Mouse (Mus musculus) neural tube, embryonic 13.5 days (tissue): ENCODE measurements around the gene Mapkapk2. TPM values are rescaled to one million over a fixed set of nuclear protein-coding genes. Genes with fewer than 3 reads are reported as not detected.

ENCODE experiments used
- ATAC-seq: fragments of 200-750 bp; cut with Nextera tagmentation; 2 replicates; pipeline ENCODE4 v1.8.0; 2017; ENCODE audit warnings: low read depth, mild to moderate bottlenecking, moderate TSS enrichment, moderate library complexity
- H3K27ac ChIP-seq: fragments of 300-500 bp; sonication (generic); replicated peaks from 2 replicates; pipeline ENCODE4 v1.5.1; 2015; ENCODE audit warnings: moderate library complexity, mild to moderate bottlenecking, inconsistent platforms
- H3K27me3 ChIP-seq: fragments of 300-500 bp; sonication (generic); 2 replicates; pipeline ENCODE4 v1.6.1; 2015; ENCODE audit warnings: mild to moderate bottlenecking, inconsistent platforms
- H3K36me3 ChIP-seq: fragments of 300-500 bp; sonication (generic); 2 replicates; pipeline ENCODE4 v1.6.1; 2015; ENCODE audit warnings: mild to moderate bottlenecking, inconsistent platforms
- H3K4me1 ChIP-seq: fragments of 300-500 bp; sonication (generic); replicated peaks from 2 replicates; pipeline ENCODE4 v1.6.1; 2015; ENCODE audit warnings: inconsistent platforms
- H3K4me2 ChIP-seq: fragments of 300-500 bp; sonication (generic); 2 replicates; pipeline ENCODE4 v1.6.1; 2015; ENCODE audit warnings: inconsistent platforms, mild to moderate bottlenecking, moderate library complexity
- H3K4me3 ChIP-seq: fragments of 300-500 bp; sonication (generic); 2 replicates; pipeline ENCODE4 v1.5.1; 2015; ENCODE audit warnings: mild to moderate bottlenecking, inconsistent platforms
- H3K9ac ChIP-seq: fragments of 300-500 bp; sonication (generic); 2 replicates; pipeline ENCODE4 v1.6.1; 2015; ENCODE audit warnings: moderate library complexity, mild to moderate bottlenecking, inconsistent platforms
- H3K9me3 ChIP-seq: fragments of 300-500 bp; sonication (generic); 2 replicates; pipeline ENCODE4 v1.6.1; 2016; ENCODE audit warnings: inconsistent platforms
- WGBS: fragments of 180-500 bp; shearing (Covaris S2); methylation state at CpG from one replicate; pipeline ENCODE4 v1.1.7; 2015; 5-methylcytosine and 5-hydroxymethylcytosine counted together
- polyA plus RNA-seq: library from polyadenylated mRNA; unstranded; fragments of >200 nt; fragmentation: Nextera tagmentation; extraction: Ambion mirVana; gene quantifications from 2 replicates; pipeline ENCODE4 v1.2.1, GENCODE M21; 2015

Gene Mapkapk2
- polyA plus RNA-seq, 1 experiment from 2014 or later, result 22.7 TPM

GRCm38 (mm10) chr1:131053656-131054055 is 44.0 kb downstream of the Mapkapk2 start:
- Histone ChIP-seq H3K27me3 (no peaks in the 10 kb centered on the region), H3K27ac (0 out of 2 replicates have a peak overlapping the region, but pooled peaks have one; percentile 46), H3K4me3 (no peak overlapping the region), H3K36me3 (peaks cover 53% of the 10 kb centered on the region), H3K9me3 (no peaks in the 10 kb centered on the region), H3K4me2 (no peak overlapping the region), H3K9ac (no peak overlapping the region), H3K4me1 (peaks cover 31% of the 10 kb centered on the region)
- WGBS, result 48% methylated on average over 4 of the region's 4 CpGs
- no peak; the same call in 1 of the 2 replicates for ATAC-seq

- no peaks in the 10 kb centered on the region for H3K9me3 ChIP-seq
- peaks cover 27% of the 10 kb centered on the region for H3K4me1 ChIP-seq
- 3% methylated on average over 8 of the region's 8 CpGs for WGBS
- H3K27ac ChIP-seq, result peak overlapping the region; percentile 53; the same call in 1 of the 2 replicates
- H3K4me2 ChIP-seq, result no peak overlapping the region
- peak; percentile 83 for ATAC-seq
- peak overlapping the region; percentile 52; the same call in 1 of the 2 replicates for H3K9ac ChIP-seq
- no peaks in the 10 kb centered on the region for H3K27me3 ChIP-seq
- peaks cover 51% of the 10 kb centered on the region for H3K36me3 ChIP-seq
- no peak overlapping the region for H3K4me3 ChIP-seq
Observed at GRCm38 (mm10) chr1:131053239-131053638, 44.4 kb downstream of the Mapkapk2 start.

GRCm38 (mm10) chr1:131051073-131051472 is 46.6 kb downstream of the Mapkapk2 start:
- Histone ChIP-seq H3K4me2 (no peak overlapping the region), H3K4me1 (peaks cover 27% of the 10 kb centered on the region), H3K9ac (no peak overlapping the region), H3K9me3 (no peaks in the 10 kb centered on the region), H3K27me3 (no peaks in the 10 kb centered on the region), H3K27ac (no peak overlapping the region), H3K4me3 (no peak overlapping the region), H3K36me3 (peaks cover 29% of the 10 kb centered on the region)
- WGBS, result 36% methylated on average over 7 of the region's 7 CpGs
- ATAC-seq, result no peak

GRCm38 (mm10) chr1:131050617-131051016 is 47.0 kb downstream of the Mapkapk2 start:
- no peak for ATAC-seq
- peaks cover 25% of the 10 kb centered on the region for H3K36me3 ChIP-seq
- 81% methylated on average over 5 of the region's 5 CpGs for WGBS
- H3K9me3 ChIP-seq, result no peaks in the 10 kb centered on the region
- H3K4me3 ChIP-seq, result no peak overlapping the region
- no peak overlapping the region for H3K9ac ChIP-seq
- no peaks in the 10 kb centered on the region for H3K27me3 ChIP-seq
- peaks cover 27% of the 10 kb centered on the region for H3K4me1 ChIP-seq
- no peak overlapping the region for H3K27ac ChIP-seq
- no peak overlapping the region for H3K4me2 ChIP-seq

GRCm38 (mm10) chr1:131050011-131050410 is 47.6 kb downstream of the Mapkapk2 start:
- Histone ChIP-seq H3K4me1 (peaks cover 27% of the 10 kb centered on the region), H3K27me3 (no peaks in the 10 kb centered on the region), H3K4me2 (no peak overlapping the region), H3K36me3 (peaks cover 19% of the 10 kb centered on the region), H3K27ac (no peak overlapping the region), H3K9ac (no peak overlapping the region), H3K4me3 (no peak overlapping the region), H3K9me3 (no peaks in the 10 kb centered on the region)
- no peak for ATAC-seq
- WGBS, result 89% methylated on average over 5 of the region's 5 CpGs

- Histone ChIP-seq H3K27ac (no peak overlapping the region), H3K27me3 (no peaks in the 10 kb centered on the region), H3K4me1 (peaks cover 27% of the 10 kb centered on the region), H3K36me3 (peaks cover 12% of the 10 kb centered on the region), H3K4me2 (no peak overlapping the region), H3K4me3 (no peak overlapping the region), H3K9me3 (no peaks in the 10 kb centered on the region), H3K9ac (no peak overlapping the region)
- WGBS, result 92% methylated on average over 5 of the region's 5 CpGs
- ATAC-seq, result no peak
Observed at GRCm38 (mm10) chr1:131049361-131049806, 48.2 kb downstream of the Mapkapk2 start.

GRCm38 (mm10) chr1:131048946-131049345 is 48.7 kb downstream of the Mapkapk2 start:
- Histone ChIP-seq H3K36me3 (peaks cover 8% of the 10 kb centered on the region; the same call in 1 of the 2 replicates), H3K4me2 (no peak overlapping the region), H3K27me3 (no peaks in the 10 kb centered on the region), H3K4me1 (peaks cover 27% of the 10 kb centered on the region), H3K4me3 (no peak overlapping the region), H3K9me3 (no peaks in the 10 kb centered on the region), H3K27ac (no peak overlapping the region), H3K9ac (no peak overlapping the region)
- no peak for ATAC-seq
- WGBS, result 90% methylated on average over 8 of the region's 8 CpGs

- Histone ChIP-seq H3K4me1 (peaks cover 21% of the 10 kb centered on the region), H3K36me3 (0 out of 2 replicates have a peak, but pooled peaks cover 5% of the 10 kb centered on the region), H3K4me2 (no peak overlapping the region), H3K9me3 (no peaks in the 10 kb centered on the region), H3K27ac (no peak overlapping the region), H3K27me3 (no peaks in the 10 kb centered on the region), H3K4me3 (no peak overlapping the region), H3K9ac (no peak overlapping the region)
- no peak for ATAC-seq
- 78% methylated on average over 6 of the region's 6 CpGs for WGBS
Observed at GRCm38 (mm10) chr1:131048121-131048863, 49.3 kb downstream of the Mapkapk2 start.

- no peak for ATAC-seq
- WGBS, result 90% methylated on average over 10 of the region's 10 CpGs
Observed at GRCm38 (mm10) chr1:131046607-131047006, 51.0 kb downstream of the Mapkapk2 start.

GRCm38 (mm10) chr1:131045723-131046355 is 51.8 kb downstream of the Mapkapk2 start:
- Histone ChIP-seq H3K27me3 (no peaks in the 10 kb centered on the region), H3K4me1 (peaks cover 2% of the 10 kb centered on the region; the same call in 1 of the 2 replicates), H3K4me3 (no peak overlapping the region), H3K9ac (no peak overlapping the region), H3K9me3 (no peaks in the 10 kb centered on the region), H3K27ac (no peak overlapping the region), H3K4me2 (no peak overlapping the region), H3K36me3 (no peaks in the 10 kb centered on the region)
- WGBS, result 86% methylated on average over 2 of the region's 2 CpGs
- ATAC-seq, result no peak

More at GRCm38 (mm10) chr1:131046607-131047006, 51.0 kb downstream of the Mapkapk2 start:
- Histone ChIP-seq H3K9ac (no peak overlapping the region), H3K27ac (no peak overlapping the region), H3K4me1 (peaks cover 10% of the 10 kb centered on the region), H3K36me3 (no peaks in the 10 kb centered on the region), H3K4me2 (no peak overlapping the region), H3K4me3 (no peak overlapping the region), H3K27me3 (no peaks in the 10 kb centered on the region), H3K9me3 (no peaks in the 10 kb centered on the region)

- no peak overlapping the region for H3K27ac ChIP-seq
- no peak overlapping the region for H3K4me2 ChIP-seq
- WGBS, result 96% methylated on average over 4 of the region's 4 CpGs
- no peaks in the 10 kb centered on the region for H3K27me3 ChIP-seq
- H3K9me3 ChIP-seq, result no peaks in the 10 kb centered on the region
- H3K36me3 ChIP-seq, result no peaks in the 10 kb centered on the region
- ATAC-seq, result no peak
- H3K4me1 ChIP-seq, result no peaks in the 10 kb centered on the region
- no peak overlapping the region for H3K9ac ChIP-seq
- H3K4me3 ChIP-seq, result no peak overlapping the region
Observed at GRCm38 (mm10) chr1:131043636-131044035, 54.0 kb downstream of the Mapkapk2 start.

GRCm38 (mm10) chr1:131042721-131043120 is 54.9 kb downstream of the Mapkapk2 start:
- H3K4me2 ChIP-seq, result no peak overlapping the region
- no peak overlapping the region for H3K27ac ChIP-seq
- H3K9ac ChIP-seq, result no peak overlapping the region
- no peaks in the 10 kb centered on the region for H3K36me3 ChIP-seq
- H3K4me3 ChIP-seq, result no peak overlapping the region
- ATAC-seq, result no peak
- H3K4me1 ChIP-seq, result no peaks in the 10 kb centered on the region
- WGBS, result 86% methylated on average over 3 of the region's 3 CpGs
- no peaks in the 10 kb centered on the region for H3K27me3 ChIP-seq
- peaks cover 6% of the 10 kb centered on the region for H3K9me3 ChIP-seq
